Mouse (Mus musculus) thymus, postnatal 14 days (tissue): ENCODE results near the gene Ankrd44.

Experiments
- DNase-seq: peaks from one replicate; pipeline ENCODE4 v3.0.0; 2021

Ankrd44 gene

GRCm38 (mm10) chr1:54702918-54703317 is 223.3 kb downstream of the Ankrd44 start:
- no peak for DNase-seq

DNA sequence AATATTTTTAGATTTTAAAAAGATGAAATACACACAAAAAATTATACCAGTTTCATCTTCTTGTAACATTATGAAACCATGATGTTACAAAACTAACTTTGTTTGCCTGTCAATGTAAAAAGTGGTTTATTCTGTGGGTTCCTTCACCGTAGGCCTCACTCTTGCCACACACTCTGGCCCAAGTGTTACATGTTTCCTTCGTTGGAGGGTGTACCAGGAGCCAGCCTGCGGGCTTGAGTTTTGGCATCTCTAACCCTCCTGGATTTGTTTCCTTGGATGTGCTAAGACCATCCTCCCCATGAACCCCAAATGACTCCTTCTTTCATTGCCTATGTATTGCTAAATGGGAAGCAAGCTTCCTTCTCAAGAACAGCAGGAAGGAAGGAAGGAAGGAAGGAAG is 230.8 kb downstream of the Ankrd44 start:
- no peak for DNase-seq

GRCm38 (mm10) chr1:54691824-54692223 is 234.4 kb downstream of the Ankrd44 start:
- DNase-seq, result no peak

DNA sequence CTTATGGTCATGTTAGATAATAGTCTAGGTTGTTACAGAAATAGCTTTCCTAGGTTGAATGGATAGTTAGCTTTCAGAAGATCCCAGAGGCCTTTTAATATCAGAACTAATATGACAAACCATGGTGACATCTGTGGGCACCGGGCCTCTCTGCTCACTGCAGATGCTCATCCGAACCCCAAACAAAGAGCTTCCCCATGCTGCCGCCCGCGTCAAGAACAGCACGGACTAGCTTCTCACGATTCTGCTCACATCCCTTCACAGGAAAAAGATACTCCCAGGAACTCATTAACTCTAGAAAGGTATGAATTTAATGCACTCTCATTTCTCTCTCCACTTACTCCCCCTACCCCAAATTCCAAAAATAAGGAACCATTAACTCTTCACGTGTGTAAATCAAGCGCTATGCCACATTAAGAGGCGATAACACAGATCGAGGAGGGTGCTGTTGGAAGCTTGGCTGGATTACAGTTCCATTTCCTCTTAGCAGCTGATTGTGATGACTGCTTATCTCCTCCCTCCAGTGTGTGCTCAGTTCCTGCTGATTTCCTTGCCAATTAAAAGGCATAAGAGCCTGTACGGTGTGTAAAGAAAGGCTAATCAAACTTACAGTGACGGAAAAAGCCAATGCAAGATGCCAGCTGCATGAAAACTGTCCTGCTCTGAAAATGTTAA is 235.8 kb downstream of the Ankrd44 start:
- DNase-seq, result no peak

- no peak for DNase-seq
Measured at GRCm38 (mm10) chr1:54688441-54688840, 237.7 kb downstream of the Ankrd44 start.

GRCm38 (mm10) chr1:54684316-54684715 is 241.9 kb downstream of the Ankrd44 start:
- DNase-seq, result no peak

DNA sequence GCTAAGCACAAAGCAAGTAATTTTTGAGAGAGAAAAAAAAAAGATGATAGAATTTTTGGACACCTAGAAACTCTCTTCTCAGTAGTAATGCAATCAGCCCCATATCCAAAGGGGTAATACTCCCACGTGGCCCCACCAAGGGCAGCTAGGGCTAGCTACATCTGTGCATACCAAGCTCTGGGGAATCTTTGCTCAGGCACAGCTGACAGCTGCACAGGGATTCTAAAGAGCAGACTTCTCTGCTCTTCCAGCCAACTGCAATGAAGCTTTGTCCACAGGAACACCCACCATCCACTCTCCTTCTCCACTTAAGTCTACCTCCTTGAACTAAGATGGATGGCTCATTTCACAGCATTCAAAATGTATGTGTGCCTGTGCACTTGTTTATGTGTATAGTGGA is 246.6 kb downstream of the Ankrd44 start:
- no peak for DNase-seq

- DNase-seq, result no peak
Measured at GRCm38 (mm10) chr1:54678037-54678436, 248.2 kb downstream of the Ankrd44 start.

DNA sequence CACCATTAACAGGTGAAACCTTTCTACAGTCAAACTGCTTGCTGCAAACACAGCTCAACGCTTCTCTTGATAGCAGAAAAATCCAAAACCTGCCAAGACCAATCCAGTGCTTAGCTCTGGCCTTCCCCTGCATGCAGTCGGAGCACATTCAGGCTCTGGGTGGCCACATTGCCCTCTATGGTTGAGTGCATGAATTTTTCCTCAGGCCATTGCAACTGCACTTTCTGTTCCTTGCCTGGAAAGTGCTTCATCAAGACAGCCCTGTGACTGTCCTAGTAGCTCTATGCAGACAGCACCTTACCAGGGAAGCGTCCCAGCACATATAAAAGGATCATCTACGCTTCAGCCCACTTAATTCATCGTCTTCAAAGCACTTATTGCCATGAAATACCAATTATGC is 250.7 kb downstream of the Ankrd44 start:
- no peak for DNase-seq

DNA sequence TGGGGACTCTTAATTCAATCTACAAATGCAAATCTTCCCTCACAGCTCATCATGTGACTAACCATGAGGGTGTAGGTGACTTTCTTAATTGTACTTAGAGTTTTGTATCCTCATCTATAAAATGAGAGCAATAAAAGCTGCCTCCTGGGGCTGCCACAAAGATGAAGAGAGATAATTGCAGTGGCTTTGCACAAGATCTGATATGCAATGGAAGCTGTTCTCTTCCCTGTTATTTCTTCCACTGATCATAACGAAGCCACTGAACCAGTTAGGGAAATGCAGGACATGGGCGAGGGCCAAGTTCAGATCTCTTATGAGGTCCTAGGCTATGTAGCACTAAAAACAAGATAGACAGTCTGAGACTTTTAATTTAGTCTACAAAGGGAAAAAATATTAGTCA is 258.2 kb downstream of the Ankrd44 start:
- DNase-seq, result no peak

GRCm38 (mm10) chr1:54665582-54666405 is 260.4 kb downstream of the Ankrd44 start:
- DNase-seq, result peak; percentile 43

- DNase-seq, result no peak
Measured at GRCm38 (mm10) chr1:54665095-54665494, 261.1 kb downstream of the Ankrd44 start.

GRCm38 (mm10) chr1:54660674-54661073 is 265.5 kb downstream of the Ankrd44 start:
- DNase-seq, result no peak

- DNase-seq, result no peak
Measured at GRCm38 (mm10) chr1:54658558-54658957, 267.6 kb downstream of the Ankrd44 start.

- no peak for DNase-seq
Measured at GRCm38 (mm10) chr1:54648237-54648636, 277.9 kb downstream of the Ankrd44 start.

DNA sequence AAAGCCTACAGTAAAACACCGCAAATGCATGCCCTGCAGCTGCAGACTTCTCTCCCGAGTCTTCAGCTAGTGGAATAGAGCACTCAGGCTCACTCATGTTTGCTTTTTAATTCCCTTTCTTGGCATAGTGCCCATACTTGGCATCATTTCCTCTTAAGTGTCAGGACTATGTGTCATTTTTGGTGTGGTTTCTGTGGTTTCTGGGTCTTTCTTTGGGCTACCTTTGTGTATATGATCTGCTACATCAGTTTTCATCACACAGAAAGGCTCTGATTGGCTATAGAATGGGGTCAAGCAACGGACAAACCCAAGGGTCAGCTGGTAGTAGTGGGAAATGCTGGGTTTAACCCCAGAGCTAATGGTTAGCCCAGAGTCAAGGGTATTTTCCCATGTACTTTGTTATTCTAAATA is 278.8 kb downstream of the Ankrd44 start:
- no peak for DNase-seq

DNA sequence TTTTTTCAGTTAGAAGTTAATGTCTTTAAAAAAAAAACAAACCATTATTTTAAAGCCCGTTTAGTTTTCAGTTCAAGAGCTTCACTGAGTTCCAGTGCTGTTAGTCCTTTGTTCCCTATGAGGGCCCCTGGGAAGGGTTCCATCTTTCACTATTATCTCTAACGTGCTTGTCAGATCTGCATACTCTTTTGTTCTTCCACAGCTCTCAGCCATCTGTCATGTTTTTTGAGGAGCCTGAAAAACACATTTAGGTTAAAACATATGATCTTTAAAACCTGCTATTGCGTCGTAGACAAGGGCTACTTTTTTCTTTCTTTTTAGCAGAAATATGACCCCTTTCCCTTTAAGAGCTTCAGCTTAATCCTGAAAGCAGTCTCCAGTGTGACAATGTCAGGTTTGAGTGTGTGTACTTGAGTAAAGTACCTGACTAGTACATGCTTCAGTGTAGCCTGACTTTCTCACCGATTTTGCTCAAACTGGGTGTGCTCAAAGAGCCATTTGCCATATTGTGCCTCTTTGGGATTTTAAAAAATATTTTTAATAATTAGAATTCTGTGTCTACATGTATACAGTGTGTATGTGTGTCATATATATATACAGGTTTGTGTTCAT is 285.9 kb downstream of the Ankrd44 start:
- DNase-seq, result no peak

- DNase-seq, result no peak
Measured at GRCm38 (mm10) chr1:54639506-54640078, 286.6 kb downstream of the Ankrd44 start.

- no peak for DNase-seq
Measured at GRCm38 (mm10) chr1:54639076-54639475, 287.1 kb downstream of the Ankrd44 start.

- DNase-seq, result no peak
Measured at GRCm38 (mm10) chr1:54637340-54637739, 288.8 kb downstream of the Ankrd44 start.

GRCm38 (mm10) chr1:54629106-54629505 is 297.1 kb downstream of the Ankrd44 start:
- DNase-seq, result no peak

- no peak for DNase-seq
Measured at GRCm38 (mm10) chr1:54614963-54615362, 311.2 kb downstream of the Ankrd44 start.

- DNase-seq, result no peak
Measured at GRCm38 (mm10) chr1:54612344-54612743, 313.8 kb downstream of the Ankrd44 start.

DNA sequence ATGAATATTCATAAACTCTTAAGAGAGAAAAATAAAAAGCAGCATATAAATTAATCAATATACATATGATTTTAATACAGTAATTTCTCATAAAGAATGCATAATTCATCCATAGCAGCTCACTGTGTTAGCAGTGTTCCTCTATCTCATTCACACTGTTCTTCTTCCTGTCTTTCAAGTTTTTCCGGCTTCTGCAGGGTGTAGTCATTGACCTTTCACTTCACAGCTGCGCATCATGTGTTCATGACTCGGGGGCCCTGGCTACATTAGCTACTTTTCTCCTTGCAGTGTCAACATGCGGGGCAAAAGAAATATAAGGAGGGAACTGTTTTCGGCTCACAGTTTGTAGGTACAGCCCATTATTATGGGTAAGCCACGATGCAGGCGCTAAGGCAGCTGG is 314.3 kb downstream of the Ankrd44 start:
- no peak for DNase-seq
